Mouse (Mus musculus) activated CD4-positive, CD25-positive, alpha-beta regulatory T cell, adult 9 weeks (primary cell): ENCODE measurements around the gene Ptf1a. TPM values are rescaled to one million over a fixed set of nuclear protein-coding genes. Genes with fewer than 3 reads are reported as not detected.

Source experiments
- polyA plus RNA-seq: library from polyadenylated mRNA; unstranded; fragments of 100-300 nt; shearing (Covaris generic); gene quantifications from one replicate; pipeline ENCODE4 v1.2.1, GENCODE M21; 2017

The Ptf1a gene
- not detected for polyA plus RNA-seq

DNA sequence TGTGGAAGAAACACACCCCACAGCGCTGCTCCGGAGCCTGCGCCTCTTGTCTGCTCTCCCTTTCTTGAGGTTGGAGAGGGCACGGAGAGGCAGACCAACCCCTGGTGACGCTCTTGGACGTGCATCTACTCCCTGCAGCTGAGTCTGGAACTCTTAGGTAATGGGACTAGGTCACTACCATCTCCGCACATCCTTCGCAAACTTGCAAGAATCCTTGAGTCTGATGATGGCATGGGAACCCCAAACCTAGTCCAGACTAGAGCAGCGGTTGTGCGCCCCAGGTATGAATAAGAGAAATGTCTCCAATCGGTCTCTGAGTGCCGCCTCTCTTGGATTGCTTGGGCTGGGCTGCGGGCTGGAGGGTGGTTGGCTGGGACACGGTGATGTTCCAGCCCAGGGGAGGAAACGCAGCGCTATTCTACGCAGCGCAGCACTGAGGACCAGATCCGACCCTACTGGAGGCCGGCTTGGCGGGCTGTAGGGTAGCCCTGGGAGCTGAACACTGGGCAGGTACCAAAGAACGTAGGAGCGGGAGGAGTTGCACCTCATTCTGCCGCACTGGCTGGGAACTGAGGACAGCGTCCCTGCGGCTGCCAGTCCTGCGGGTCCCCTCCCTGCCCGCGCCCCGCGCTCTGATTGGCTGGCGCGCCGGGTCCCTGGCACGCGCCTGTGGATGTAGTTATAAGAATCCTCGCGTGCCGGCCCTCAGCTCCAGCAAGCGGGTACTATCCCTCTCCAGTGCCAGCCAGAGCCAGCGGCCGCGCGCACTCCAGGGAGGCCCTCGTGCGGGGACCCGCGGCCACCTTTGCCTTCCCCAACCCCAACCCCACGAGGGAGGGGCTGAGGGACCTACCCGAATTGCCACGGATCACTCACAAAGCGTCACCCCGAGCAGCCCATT lies at the start of gene Ptf1a:
TSS of gene Ptf1a (plus strand) at position 733 of the 901 bp plus-strand sequence.

Other genes starting within 250 kb of the Ptf1a start
- gene Armc3, start 246.4 kb upstream of the Ptf1a start, polyA plus RNA-seq, result 3.7 TPM
- 25.7 TPM for gene Msrb2, start 74.2 kb upstream of the Ptf1a start, polyA plus RNA-seq
- not detected for gene 4921504E06Rik, start 108.3 kb downstream of the Ptf1a start, polyA plus RNA-seq
- gene Otud1, start 212.1 kb downstream of the Ptf1a start, polyA plus RNA-seq, result 0.42 TPM